Mouse (Mus musculus): ENCODE results near the gene Bmp7.

Gene Bmp7

GRCm38 (mm10) chr2:172909463-172909862 is 30.7 kb downstream of the Bmp7 start:
- DNase-seq (ENCODE audit: low read depth, low spot score): no peak

DNA sequence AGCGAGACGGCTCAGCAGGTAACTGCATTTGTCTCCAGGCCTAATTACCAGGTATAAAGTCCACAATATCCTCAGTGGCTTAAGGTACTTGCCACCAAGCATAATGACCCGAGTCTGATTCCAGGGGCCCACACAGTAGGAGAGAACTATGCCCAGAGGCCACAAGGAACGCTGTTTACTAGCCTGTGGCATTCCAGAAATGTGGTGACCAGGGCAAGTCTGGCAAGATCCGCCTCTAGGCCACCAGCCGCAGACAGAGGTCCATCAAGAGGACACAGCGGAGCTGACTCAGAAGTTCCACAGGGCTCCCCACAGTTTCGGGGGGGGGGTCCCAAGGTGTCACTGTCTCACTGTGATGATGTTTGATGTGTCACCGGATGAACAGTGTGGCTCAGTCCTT is 34.0 kb downstream of the Bmp7 start:
- DNase-seq (ENCODE audit: low read depth, low spot score): no peak

DNA sequence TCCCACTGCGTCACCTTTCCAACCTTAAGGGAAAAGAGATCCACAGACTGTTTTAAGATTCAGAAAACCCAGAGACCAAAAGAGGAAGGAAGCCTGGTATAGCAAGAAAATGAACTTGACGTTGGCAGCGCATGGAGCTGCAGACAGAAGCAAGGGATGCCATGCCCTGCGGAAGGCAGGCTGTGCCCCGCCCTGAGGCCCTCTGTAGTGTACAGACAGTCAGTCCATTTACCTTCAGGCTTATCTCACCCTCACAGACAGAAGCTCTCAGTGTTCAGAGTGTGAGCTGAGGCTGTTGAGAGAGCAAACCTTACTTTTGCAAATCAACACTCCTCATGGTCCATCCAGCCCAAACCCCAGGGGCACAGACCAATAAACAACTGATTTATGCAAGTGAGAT is 35.1 kb downstream of the Bmp7 start:
- DNase-seq (ENCODE audit: low read depth, low spot score): no peak

- no peak for DNase-seq (ENCODE audit: low read depth, low spot score)
Observed at GRCm38 (mm10) chr2:172904614-172905013, 35.5 kb downstream of the Bmp7 start.

- no peak for DNase-seq (ENCODE audit: low read depth, low spot score)
Observed at GRCm38 (mm10) chr2:172903523-172903922, 36.6 kb downstream of the Bmp7 start.

- peak; percentile 48 for DNase-seq (ENCODE audit: low read depth, low spot score)
Observed at GRCm38 (mm10) chr2:172900954-172901701, 39.0 kb downstream of the Bmp7 start.

DNA sequence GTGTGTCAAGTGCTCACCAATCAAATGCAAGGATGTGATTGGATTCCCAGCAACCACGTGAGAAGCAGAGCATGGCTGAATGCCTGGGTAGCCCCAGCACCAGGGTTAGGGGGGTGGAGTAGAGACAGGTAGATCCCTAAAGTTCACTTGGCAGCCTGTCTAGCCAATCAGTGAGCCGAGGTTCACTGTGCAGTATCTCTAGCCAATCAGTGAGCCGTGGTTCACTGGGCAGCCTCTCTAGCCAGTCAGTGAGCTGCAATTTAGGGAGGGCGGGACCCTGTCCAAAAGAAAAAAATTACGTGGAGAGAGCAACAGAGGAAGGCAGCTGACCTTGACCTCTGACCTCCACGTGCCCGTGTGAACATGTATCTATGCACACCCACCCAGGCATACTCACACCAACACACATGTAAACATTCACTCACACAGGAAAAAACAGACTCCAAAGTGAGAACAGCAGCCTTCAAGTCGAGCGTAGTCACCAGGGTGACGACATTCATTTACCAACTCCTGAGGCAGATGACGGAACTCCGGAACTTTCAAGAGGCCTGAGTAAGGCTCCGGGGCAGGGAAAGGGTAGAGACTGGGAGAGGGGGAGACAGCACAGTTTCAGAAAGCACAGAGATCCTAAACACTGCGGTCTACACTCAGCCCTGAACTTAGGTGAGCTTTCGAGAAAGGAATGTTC is 50.2 kb downstream of the Bmp7 start:
- DNase-seq (ENCODE audit: low read depth, low spot score): peak; percentile 73

- no peak for DNase-seq (ENCODE audit: low read depth, low spot score)
Observed at GRCm38 (mm10) chr2:172889222-172889621, 50.9 kb downstream of the Bmp7 start.

DNA sequence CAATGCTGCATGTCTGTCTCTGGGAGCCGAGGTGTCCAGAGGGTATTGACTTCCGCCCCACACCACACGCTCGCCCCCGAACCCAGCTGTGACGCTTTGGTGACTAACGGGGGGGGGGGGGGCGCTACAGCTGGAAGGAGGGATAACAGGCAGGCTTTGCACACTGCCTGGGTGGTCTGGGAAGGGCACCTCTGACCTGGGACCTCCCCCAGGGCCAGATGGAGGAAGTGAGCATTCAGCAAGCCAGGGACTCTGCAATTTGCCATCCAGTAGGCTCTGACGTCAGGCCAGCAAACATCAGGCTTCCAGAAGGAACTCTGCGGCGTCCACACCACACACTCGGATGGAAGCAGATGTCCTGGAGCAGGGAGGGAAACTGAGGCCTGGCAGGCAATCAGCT is 52.0 kb downstream of the Bmp7 start:
- DNase-seq (ENCODE audit: low read depth, low spot score): no peak

- no peak for DNase-seq (ENCODE audit: low read depth, low spot score)
Observed at GRCm38 (mm10) chr2:172885861-172886260, 54.3 kb downstream of the Bmp7 start.

- no peak for DNase-seq (ENCODE audit: low read depth, low spot score)
Observed at GRCm38 (mm10) chr2:172884584-172884983, 55.5 kb downstream of the Bmp7 start.

- no peak for DNase-seq (ENCODE audit: low read depth, low spot score)
Observed at GRCm38 (mm10) chr2:172875201-172875600, 64.9 kb downstream of the Bmp7 start.

DNA sequence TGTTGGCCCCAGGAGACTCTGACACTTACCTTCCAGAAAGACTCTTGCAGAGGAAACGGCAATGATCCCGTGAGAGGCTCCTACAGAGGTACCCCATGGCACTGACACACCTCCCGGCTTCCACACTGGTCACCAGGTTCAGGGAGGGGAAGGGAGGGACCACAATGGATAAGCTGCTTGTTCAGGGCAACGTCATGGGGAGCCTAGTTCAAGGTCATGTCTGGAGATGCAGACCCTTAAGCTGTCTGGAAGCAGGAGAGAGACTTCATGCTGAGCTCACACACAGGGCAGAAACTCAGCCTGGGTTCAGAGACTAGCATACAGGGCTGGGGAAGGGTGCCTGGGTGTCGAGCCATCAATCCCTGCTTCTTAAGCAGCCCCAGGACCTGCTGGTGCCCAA is 73.8 kb downstream of the Bmp7 start:
- DNase-seq (ENCODE audit: low read depth, low spot score): peak; percentile 68

GRCm38 (mm10) chr2:172865165-172865564 is 75.0 kb downstream of the Bmp7 start:
- no peak for DNase-seq (ENCODE audit: low read depth, low spot score)

- DNase-seq (ENCODE audit: low read depth, low spot score): peak; percentile 77
Observed at GRCm38 (mm10) chr2:172864566-172864965, 75.6 kb downstream of the Bmp7 start.

DNA sequence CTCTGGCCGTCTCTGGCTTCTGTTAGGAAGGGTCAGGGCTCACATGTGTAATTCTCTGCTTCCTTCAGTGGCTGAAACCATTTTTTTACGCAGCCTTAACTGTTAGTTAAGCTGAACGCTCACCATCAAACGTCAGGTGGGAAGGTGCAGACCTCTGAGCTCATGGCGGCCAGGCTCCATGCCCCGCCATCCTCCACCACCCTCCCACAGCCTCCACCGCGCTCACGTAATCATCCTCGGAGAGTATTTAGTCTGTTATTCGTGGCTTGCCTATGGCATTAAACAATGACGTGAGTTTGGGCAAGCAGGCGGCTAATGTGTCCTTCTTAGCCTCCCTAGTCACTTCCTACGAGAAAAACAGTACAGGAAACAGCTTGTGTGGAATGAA is 76.7 kb downstream of the Bmp7 start:
- DNase-seq (ENCODE audit: low read depth, low spot score): no peak

GRCm38 (mm10) chr2:172862850-172863468 is 77.2 kb downstream of the Bmp7 start:
- DNase-seq (ENCODE audit: low read depth, low spot score): peak; percentile 77

DNA sequence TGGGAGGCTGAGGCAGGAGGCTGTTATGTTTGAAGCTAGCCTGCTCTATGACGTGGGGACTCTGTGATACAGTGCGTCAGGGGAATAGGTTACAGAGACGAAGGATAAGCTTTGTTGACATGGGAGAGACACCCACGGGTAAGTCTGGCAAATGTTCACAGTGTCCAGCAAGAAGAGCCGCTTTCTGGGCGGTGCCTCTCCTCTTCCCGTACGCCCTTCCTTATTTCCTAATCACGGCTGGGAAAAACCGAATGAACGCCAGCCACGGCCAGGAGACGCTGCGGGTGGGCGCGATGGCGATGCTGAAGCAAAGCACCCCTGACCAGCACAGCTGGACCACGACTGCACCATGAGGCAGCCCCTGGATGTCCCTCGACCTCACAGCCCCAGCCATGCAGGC is 77.7 kb downstream of the Bmp7 start:
- no peak for DNase-seq (ENCODE audit: low read depth, low spot score)

DNA sequence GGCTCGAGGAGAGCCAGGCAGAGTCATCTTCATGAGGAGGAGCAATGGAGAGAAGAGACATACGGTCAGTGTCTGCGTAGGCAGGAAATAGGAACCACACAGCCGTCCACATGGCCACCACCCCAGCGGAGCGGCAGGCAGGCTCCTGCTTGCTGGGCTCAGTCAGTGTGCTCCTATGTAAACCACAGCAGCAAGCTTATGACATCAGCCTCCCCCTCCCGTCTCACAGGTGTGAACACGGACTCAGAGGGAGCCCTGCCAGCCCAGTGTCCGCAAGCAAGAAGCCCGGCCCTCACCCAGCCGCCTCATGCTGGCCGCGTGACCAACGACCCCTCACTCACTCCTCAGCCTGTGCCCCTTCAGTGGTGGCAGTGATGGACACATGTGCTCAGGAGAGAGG is 78.5 kb downstream of the Bmp7 start:
- no peak for DNase-seq (ENCODE audit: low read depth, low spot score)

- DNase-seq (ENCODE audit: low read depth, low spot score): peak; percentile 62
Observed at GRCm38 (mm10) chr2:172860593-172860992, 79.5 kb downstream of the Bmp7 start.

GRCm38 (mm10) chr2:172860104-172860503 is 80.0 kb downstream of the Bmp7 start:
- no peak for DNase-seq (ENCODE audit: low read depth, low spot score)

DNA sequence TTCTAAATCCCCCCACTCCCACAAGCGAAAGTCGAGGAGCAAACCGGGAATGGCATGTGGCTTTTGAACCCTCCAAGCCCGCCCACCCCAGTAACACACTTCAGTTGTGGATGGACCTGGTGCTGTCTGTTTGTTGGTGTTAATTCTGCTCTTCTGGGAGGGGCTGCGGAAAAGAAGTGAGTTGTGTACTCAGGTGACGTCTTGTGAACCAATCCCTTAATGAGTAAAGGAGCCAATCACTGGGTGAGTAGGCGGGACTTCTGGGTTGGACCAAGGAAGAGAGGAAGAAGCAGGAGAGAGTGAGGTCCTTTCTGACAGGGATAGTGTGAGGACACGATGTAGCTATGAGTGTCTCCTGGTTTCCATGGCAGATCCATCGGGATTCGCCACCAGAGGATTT is 83.1 kb downstream of the Bmp7 start:
- peak; percentile 67 for DNase-seq (ENCODE audit: low read depth, low spot score)

DNA sequence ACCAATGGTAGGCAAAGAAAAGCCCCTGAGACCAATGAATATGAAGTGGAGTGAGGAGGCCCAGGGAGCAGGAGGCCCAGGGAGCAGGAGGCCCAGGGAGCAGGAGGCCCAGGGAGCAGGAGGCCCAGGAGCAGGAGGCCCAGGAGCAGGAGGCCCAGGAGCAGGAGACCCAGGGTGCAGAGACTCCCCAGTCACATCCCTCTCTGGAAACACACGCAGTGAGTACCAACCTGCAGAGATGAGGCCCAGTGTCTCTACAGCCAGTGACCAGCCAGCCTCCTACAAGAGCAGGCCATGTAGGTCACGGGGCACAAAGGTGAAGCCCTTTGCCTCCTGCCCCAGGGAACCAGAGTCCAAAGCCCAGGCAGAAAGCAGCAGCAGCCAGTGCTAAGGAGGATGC is 83.6 kb downstream of the Bmp7 start:
- no peak for DNase-seq (ENCODE audit: low read depth, low spot score)

Data from ES-CJ7 (cell line).